Mouse (Mus musculus): ENCODE results near the gene Igfbp1.

DNA sequence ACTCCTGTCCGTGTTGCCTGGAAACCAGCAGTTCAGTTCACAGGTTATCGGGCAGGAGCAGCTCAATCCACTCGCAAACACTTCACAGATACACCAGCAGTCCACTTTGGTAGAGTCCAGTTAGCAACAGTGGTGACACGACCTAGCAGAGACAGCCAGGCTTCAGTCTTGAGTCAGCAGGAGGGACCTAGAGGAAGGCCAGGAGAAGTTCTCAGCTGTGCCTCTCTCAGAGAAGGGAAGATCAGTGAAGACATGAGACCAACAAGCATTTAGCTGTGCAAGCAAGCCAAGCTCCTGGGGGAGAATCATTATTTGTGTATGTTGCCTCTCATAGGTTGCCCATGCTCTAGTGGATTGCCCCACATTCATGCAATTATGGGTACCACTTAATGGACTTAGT, 30.5 kb downstream of the Igfbp1 start:
- TF ChIP-seq CTCF (IDR thresholded peaks at IDR 0.05; ENCODE audit: low read depth) (no peak), EP300 (IDR thresholded peaks at IDR 0.05; ENCODE audit: low read depth) (no peak)

Measured in liver, embryonic 14.5 days (tissue).